Mouse (Mus musculus): ENCODE measurements around the gene Dao. TPM values are rescaled to one million over a fixed set of nuclear protein-coding genes. Genes with fewer than 3 reads are reported as not detected.

The Dao gene
- not detected in 2 replicates for total RNA-seq (2014; rRNA removed)
- not detected in 2 replicates for polyA plus RNA-seq (2015; fragmentation: Nextera tagmentation; extraction: Ambion mirVana)

- WGBS: 59% methylated on average over 5 of the region's 5 CpGs
- Histone ChIP-seq H3K4me3 (ENCODE audit: low read depth, low read length) (no peak within 1 kb of the TSS), H3K27me3 (ENCODE audit: insufficient read depth, low read length) (no peaks in the 10 kb centered on the region), H3K4me2 (ENCODE audit: low read depth) (no peak within 1 kb of the TSS), H3K9me3 (ENCODE audit: low read length) (no peaks in the 10 kb centered on the region), H3K36me3 (ENCODE audit: insufficient read depth) (no peaks in the 10 kb centered on the region), H3K9ac (no peak within 1 kb of the TSS), H3K27ac (ENCODE audit: low read depth, low read length) (no peak within 1 kb of the TSS), H3K4me1 (ENCODE audit: insufficient read depth) (no peaks in the 10 kb centered on the region)
- DNase-seq: no peak
- ATAC-seq: no peak
- no peak for TF ChIP-seq CTCF (IDR thresholded peaks at IDR 0.05; ENCODE audit: low read depth)
Measured at GRCm38 (mm10) chr5:114003542-114003941, at the start of gene Dao. Gene Dao, plus strand, starts transcription at chr5:114003703.

GRCm38 (mm10) chr5:113954421-113954820 is 49.1 kb upstream of the Dao start:
- DNase-seq (peak; percentile 93), ATAC-seq (peak; percentile 87)
- H3K4me1 ChIP-seq (ENCODE audit: insufficient read depth): no peaks in the 10 kb centered on the region
- WGBS: 10% methylated on average over 7 of the region's 7 CpGs
- no peaks in the 10 kb centered on the region for H3K9me3 ChIP-seq (ENCODE audit: low read length)
- H3K4me3 ChIP-seq (ENCODE audit: low read depth, low read length): no peak overlapping the region
- H3K27me3 ChIP-seq (ENCODE audit: insufficient read depth, low read length): no peaks in the 10 kb centered on the region
- H3K27ac ChIP-seq (ENCODE audit: low read depth, low read length): no peak overlapping the region
- H3K36me3 ChIP-seq (ENCODE audit: insufficient read depth): peaks cover 46% of the 10 kb centered on the region
- TF ChIP-seq CTCF (IDR thresholded peaks at IDR 0.05; ENCODE audit: low read depth): peak; percentile 97
- H3K9ac ChIP-seq: 0 out of 2 replicates have a peak overlapping the region, but pooled peaks have one; percentile 1
- H3K4me2 ChIP-seq (ENCODE audit: low read depth): no peak overlapping the region

GRCm38 (mm10) chr5:113955281-113955680 is 48.2 kb upstream of the Dao start:
- ATAC-seq (no peak), DNase-seq (no peak)
- H3K9ac ChIP-seq: no peak overlapping the region
- WGBS: 84% methylated on average over 5 of the region's 5 CpGs
- no peak overlapping the region for H3K4me3 ChIP-seq (ENCODE audit: low read depth, low read length)
- H3K4me1 ChIP-seq (ENCODE audit: insufficient read depth): no peaks in the 10 kb centered on the region
- H3K36me3 ChIP-seq (ENCODE audit: insufficient read depth): peaks cover 37% of the 10 kb centered on the region
- H3K9me3 ChIP-seq (ENCODE audit: low read length): no peaks in the 10 kb centered on the region
- no peak overlapping the region for H3K4me2 ChIP-seq (ENCODE audit: low read depth)
- TF ChIP-seq CTCF (IDR thresholded peaks at IDR 0.05; ENCODE audit: low read depth): no peak
- no peaks in the 10 kb centered on the region for H3K27me3 ChIP-seq (ENCODE audit: insufficient read depth, low read length)
- no peak overlapping the region for H3K27ac ChIP-seq (ENCODE audit: low read depth, low read length)

GRCm38 (mm10) chr5:113955691-113956090 is 47.8 kb upstream of the Dao start:
- Histone ChIP-seq H3K9me3 (ENCODE audit: low read length) (no peaks in the 10 kb centered on the region), H3K9ac (no peak overlapping the region), H3K27me3 (ENCODE audit: insufficient read depth, low read length) (no peaks in the 10 kb centered on the region), H3K27ac (ENCODE audit: low read depth, low read length) (no peak overlapping the region), H3K36me3 (ENCODE audit: insufficient read depth) (peaks cover 35% of the 10 kb centered on the region), H3K4me3 (ENCODE audit: low read depth, low read length) (no peak overlapping the region), H3K4me1 (ENCODE audit: insufficient read depth) (no peaks in the 10 kb centered on the region), H3K4me2 (ENCODE audit: low read depth) (no peak overlapping the region)
- DNase-seq (no peak), ATAC-seq (no peak)
- WGBS: 88% methylated on average over 8 of the region's 8 CpGs
- TF ChIP-seq CTCF (IDR thresholded peaks at IDR 0.05; ENCODE audit: low read depth): no peak

- Histone ChIP-seq H3K9me3 (ENCODE audit: low read length) (no peaks in the 10 kb centered on the region), H3K36me3 (ENCODE audit: insufficient read depth) (peaks cover 35% of the 10 kb centered on the region), H3K27ac (ENCODE audit: low read depth, low read length) (no peak overlapping the region), H3K9ac (no peak overlapping the region), H3K4me1 (ENCODE audit: insufficient read depth) (no peaks in the 10 kb centered on the region), H3K27me3 (ENCODE audit: insufficient read depth, low read length) (no peaks in the 10 kb centered on the region), H3K4me2 (ENCODE audit: low read depth) (no peak overlapping the region), H3K4me3 (ENCODE audit: low read depth, low read length) (no peak overlapping the region)
- WGBS: 5% methylated on average over 4 of the region's 4 CpGs
- DNase-seq (peak; percentile 91), ATAC-seq (peak; percentile 82)
- TF ChIP-seq CTCF (IDR thresholded peaks at IDR 0.05; ENCODE audit: low read depth): peak; percentile 94
Measured at GRCm38 (mm10) chr5:113956510-113956909, 47.0 kb upstream of the Dao start.

- 11% methylated on average over 6 of the region's 6 CpGs for WGBS
- H3K9ac ChIP-seq: no peak overlapping the region
- ATAC-seq (no peak), DNase-seq (no peak)
- H3K4me2 ChIP-seq (ENCODE audit: low read depth): no peak overlapping the region
- H3K36me3 ChIP-seq (ENCODE audit: insufficient read depth): peaks cover 25% of the 10 kb centered on the region
- no peaks in the 10 kb centered on the region for H3K4me1 ChIP-seq (ENCODE audit: insufficient read depth)
- H3K27ac ChIP-seq (ENCODE audit: low read depth, low read length): no peak overlapping the region
- H3K4me3 ChIP-seq (ENCODE audit: low read depth, low read length): no peak overlapping the region
- no peaks in the 10 kb centered on the region for H3K9me3 ChIP-seq (ENCODE audit: low read length)
- H3K27me3 ChIP-seq (ENCODE audit: insufficient read depth, low read length): no peaks in the 10 kb centered on the region
- TF ChIP-seq CTCF (IDR thresholded peaks at IDR 0.05; ENCODE audit: low read depth): no peak
Measured at GRCm38 (mm10) chr5:113959039-113959438, 44.5 kb upstream of the Dao start.

GRCm38 (mm10) chr5:113960416-113960815 is 43.1 kb upstream of the Dao start:
- no peak for TF ChIP-seq CTCF (IDR thresholded peaks at IDR 0.05; ENCODE audit: low read depth)
- H3K9ac ChIP-seq: no peak overlapping the region
- H3K36me3 ChIP-seq (ENCODE audit: insufficient read depth): peaks cover 29% of the 10 kb centered on the region
- H3K4me2 ChIP-seq (ENCODE audit: low read depth): no peak overlapping the region
- no peaks in the 10 kb centered on the region for H3K9me3 ChIP-seq (ENCODE audit: low read length)
- ATAC-seq (no peak), DNase-seq (no peak)
- no peak overlapping the region for H3K27ac ChIP-seq (ENCODE audit: low read depth, low read length)
- WGBS: 71% methylated on average over 8 of the region's 8 CpGs
- H3K4me1 ChIP-seq (ENCODE audit: insufficient read depth): no peaks in the 10 kb centered on the region
- no peaks in the 10 kb centered on the region for H3K27me3 ChIP-seq (ENCODE audit: insufficient read depth, low read length)
- H3K4me3 ChIP-seq (ENCODE audit: low read depth, low read length): no peak overlapping the region

Measured in forebrain, postnatal 0 days (tissue).